Mouse (Mus musculus) c-Kit-negative CD71-positive TER-119-positive erythroid progenitor cells, embryonic 14.5 days (primary cell): ENCODE results near the gene Mdm1.
"Not testable (repeated sequence)": the region's sequence is repeated elsewhere in the genome, so short reads cannot be mapped to it uniquely, and the experiment has no call there.

Experiments
- DNase-seq: peaks from one replicate; pipeline ENCODE4 v3.0.0-alpha.2; 2013; ENCODE audit warnings: low read depth, low spot score

The Mdm1 gene

DNA sequence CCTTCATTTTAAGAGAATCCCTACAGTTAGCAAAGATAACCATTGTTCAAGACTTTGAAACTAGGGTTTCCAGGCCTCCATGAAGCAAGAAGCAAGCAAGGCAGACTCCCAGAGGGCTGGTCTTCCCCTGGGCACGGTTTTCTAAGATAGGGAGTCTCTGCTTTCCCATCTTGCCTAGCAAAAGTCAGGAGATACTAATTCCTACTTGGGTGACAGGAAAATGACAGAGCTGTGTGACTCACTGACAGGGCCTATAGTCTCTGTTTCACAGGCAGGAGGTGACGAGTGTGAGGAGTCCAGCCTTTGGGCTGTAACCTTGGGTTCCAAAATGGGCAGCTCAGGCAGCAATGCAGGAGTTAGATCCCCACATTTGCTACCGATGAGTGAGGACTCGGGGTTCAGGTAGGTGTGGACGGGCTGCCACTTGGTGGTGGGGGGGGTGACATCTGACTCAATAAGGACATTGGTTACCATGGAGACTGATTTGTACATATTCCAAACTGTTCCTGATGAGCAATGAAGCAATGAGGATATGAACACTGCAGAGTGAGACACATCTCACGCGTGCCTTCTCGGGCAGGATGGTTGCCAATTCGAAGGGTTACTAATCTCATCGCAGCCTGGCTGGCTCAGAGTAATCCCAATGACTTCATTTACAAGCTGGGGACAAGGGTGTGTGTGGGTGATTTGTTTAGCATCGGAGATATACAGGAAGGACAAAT lies 19.0 kb upstream of the Mdm1 start:
- no peak for DNase-seq

DNA sequence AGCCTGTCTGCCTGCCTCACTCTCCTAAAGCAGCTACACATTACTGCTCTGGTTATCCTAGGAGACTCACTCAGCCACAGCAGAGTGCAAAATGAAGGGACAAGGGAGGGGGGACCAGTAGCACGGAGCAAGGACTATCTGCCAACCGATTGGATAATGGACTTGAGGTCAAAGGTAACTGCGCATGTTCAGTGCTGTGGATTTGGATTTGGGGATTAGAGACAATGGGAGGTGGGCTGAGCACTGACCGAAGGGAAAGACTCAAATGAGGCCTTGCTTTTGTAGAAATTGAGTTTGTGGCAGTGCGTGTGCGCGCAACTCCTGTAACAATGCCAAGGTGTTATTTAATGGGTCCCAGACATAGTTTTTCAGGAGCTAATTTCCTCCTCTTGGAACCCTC lies 16.4 kb upstream of the Mdm1 start:
- DNase-seq = no peak

- no peak for DNase-seq
Observed at GRCm38 (mm10) chr10:118125776-118126445, 15.7 kb upstream of the Mdm1 start.

GRCm38 (mm10) chr10:118129001-118129682 lies 12.5 kb upstream of the Mdm1 start:
- DNase-seq = no peak

DNA sequence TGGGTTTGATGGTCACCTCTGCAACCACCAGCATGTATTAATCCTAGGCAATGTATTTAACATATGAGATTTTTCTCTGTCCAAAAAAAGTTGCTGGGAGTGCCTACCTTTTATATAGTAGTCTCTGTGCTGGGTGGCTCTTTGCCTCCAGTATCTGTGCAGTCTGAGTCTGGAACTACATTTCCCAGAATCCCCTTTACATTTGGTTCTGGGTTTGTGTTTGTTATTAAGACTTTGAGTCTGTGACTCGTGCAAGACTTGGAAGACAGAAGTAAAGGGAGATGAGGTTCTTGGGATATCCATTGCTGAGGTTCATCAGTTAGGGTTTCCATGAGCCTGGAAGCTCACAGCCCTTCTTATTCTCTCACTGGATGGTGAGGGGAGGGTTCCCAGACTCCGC lies 11.6 kb upstream of the Mdm1 start:
- no peak for DNase-seq

DNA sequence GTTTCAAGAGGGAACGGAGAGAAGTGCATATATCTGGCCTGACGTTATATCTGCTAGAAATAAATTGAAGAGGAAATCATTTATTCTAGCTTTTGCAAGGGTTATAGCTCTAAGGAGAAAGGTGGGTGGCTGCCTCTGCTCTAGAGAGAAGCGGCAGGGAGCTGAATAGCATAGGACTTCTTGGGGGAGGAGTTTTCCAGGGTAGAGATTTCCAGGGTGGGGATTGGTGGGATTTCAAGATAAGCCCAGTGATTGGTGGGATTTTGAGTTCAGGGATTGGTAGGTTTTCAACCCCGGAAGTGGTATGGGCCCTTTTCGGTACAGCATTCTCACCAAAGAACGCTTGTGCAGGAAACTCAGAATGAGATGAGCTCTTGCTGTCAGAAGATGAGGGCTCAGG lies 8.6 kb upstream of the Mdm1 start:
- no peak for DNase-seq

DNA sequence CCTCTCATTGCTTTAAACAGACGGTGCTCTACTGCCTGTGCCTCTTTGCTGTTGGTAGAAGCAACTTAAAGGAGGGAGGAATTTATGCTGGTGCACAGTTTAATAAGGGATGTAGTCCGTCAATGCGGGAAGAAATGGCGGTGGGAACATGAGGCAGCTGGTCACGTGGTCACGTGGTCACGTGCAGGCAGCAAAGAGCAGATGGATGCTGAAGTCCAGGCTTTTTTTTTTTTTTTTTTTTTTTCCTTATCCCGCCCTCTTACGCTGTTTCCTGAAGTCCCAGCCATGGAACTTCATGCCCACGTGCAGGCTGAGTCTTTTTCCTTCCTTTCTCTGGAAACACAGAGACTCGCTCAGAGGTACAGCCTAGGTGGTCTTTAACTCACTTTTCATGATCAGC lies 3.1 kb upstream of the Mdm1 start:
- no peak for DNase-seq

DNA sequence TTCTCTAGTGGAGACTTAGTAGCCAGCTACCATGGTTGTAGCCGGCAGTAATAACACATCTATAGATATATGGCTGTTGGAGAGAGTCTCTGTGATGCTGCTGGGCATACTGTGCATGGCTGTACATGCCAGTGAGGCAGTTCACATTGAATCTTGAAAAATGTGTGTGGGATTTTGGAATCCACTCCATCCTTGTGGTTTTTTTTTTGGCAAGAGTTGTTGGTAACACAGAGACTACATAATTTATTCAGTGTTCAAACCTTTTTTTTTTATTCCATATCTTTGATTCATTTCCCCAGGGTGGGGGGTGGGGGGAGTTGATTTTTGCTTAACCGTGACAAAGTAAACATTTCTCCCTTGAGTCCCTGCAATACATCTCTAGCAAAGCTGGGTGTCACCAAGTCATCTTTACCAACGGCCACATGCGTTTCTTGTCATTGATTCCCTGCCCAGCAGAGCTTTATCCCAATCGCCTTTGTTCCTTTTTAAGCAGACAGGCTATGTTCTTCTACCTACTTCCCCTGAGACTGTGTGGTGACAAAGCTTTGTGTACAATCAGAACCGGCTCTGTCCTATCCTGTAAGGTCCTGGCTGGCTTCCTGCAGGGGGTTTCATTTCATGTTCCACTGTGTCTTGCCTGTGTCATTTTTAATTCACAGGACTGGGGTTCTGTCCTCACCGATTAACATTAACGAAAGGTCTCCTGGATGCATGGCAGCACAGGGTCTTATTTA lies 1.6 kb upstream of the Mdm1 start:
- DNase-seq = no peak

GRCm38 (mm10) chr10:118141884-118142801 lies 532 bp downstream of the Mdm1 start:
- no peak for DNase-seq

GRCm38 (mm10) chr10:118149381-118149780 lies 7.8 kb downstream of the Mdm1 start:
- no peak for DNase-seq

GRCm38 (mm10) chr10:118150866-118151265 lies 9.3 kb downstream of the Mdm1 start:
- no peak for DNase-seq

DNA sequence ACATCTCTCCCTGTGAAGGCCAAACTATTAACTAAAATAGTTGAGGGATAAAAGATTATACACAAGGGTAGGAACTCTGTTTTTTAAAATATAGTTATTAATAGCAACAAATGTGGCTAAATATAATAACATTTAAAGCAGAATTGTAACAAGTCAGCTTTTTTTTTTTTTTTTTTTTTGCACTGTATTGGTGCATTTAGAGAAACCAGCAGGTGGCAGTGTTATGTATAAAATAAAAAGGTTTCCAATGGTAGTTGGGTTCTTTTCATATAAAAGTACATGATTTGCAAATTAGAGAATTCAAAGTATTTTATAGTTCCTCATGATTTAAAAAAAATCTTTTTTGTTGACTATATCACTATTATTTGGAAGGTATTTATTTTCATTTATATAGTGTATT lies 14.3 kb downstream of the Mdm1 start:
- no peak for DNase-seq

DNA sequence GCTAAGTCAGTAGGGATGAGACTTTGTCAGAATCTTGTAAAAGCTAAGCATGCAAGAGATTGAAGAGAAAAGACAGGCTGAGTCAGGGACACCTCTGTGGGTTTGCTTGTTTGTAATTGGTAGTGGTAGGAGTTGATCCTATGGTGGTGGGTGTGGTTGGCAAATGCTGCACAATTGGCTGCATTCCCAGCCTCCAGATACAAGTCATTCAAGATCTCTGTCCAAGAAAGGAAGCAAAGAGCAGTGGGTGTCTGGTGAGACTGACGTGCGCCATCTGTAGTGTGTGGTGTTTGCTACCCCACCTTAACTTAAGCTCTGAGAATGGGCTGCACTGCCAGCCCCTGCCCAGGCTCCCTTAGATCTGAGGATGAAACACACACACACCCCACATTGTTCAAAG lies 19.5 kb downstream of the Mdm1 start:
- no peak for DNase-seq

DNA sequence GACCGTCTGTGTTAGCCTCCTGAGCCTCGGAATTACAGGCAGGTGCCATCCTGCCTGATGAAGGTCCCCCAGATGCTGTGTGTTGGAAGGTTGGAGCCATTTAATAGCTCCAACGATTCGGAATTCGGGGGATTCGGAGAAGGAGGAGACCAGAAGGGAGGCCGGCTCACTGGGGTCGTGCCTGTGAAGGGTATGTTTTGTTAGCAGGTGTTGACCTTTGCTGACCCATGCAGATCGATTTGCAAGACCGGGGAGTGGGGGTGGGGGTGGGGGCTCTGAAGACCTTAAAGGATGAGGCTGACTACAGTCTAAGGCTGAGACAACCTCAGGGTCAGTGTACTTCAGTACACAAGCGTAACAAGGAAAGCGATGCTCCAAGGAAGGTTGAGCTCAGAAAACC lies 27.6 kb downstream of the Mdm1 start:
- DNase-seq = no peak

GRCm38 (mm10) chr10:118172416-118172815 lies 30.8 kb downstream of the Mdm1 start:
- no peak for DNase-seq

- no peak for DNase-seq
Observed at GRCm38 (mm10) chr10:118172876-118173275, 31.3 kb downstream of the Mdm1 start.

GRCm38 (mm10) chr10:118175542-118175941 lies 33.9 kb downstream of the Mdm1 start:
- not testable (repeated sequence) for DNase-seq

DNA sequence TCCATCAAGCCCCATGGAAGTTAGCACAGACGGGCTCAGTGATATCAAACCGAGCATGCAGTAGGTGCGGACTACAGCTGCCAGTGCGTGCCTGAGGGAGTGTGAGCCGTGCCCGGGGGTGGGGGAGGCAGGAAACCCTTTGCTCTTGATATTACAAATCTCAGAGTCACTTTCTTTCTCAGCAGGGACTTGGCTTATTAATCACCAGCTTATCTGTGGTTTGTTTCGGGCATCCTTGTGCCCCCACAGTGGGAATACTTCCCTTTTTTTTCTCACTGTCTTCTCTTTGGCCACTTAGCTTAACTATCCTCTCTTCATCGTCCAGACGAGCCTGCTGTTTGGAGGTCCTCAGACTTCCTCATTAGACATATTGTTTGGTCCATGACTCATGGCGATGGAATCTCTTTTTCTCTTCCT lies 37.1 kb downstream of the Mdm1 start:
- no peak for DNase-seq

- DNase-seq = no peak
Observed at GRCm38 (mm10) chr10:118179265-118179664, 37.7 kb downstream of the Mdm1 start.

DNA sequence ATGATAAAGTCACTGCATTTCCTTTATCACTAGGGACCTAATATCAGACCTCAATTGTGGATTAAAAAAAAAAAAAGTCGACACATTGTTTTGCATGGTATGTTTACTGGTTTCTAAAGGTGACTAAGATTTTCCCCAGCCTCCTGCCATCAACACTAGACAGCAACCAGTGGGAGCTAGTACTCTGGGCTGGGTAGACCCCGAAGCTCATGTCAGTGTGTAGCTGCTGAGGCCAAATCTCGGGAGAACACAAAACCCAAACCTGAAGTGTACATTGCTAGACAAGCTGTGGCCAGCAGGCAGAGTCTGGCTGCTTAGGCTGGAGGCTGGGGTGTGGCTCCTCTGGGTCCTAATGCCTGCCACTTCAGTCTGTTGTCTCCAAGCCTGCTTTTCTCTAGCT lies 53.5 kb downstream of the Mdm1 start:
- DNase-seq = not testable (repeated sequence)

GRCm38 (mm10) chr10:118204642-118205041 lies 63.0 kb downstream of the Mdm1 start, which contains the start of gene Il22:
Gene Il22 (plus strand): TSS chr10:118204942.
- no peak for DNase-seq
